Mouse (Mus musculus) neural tube, embryonic 15.5 days (tissue): ENCODE data around the gene Lmtk2. TPM values are rescaled to one million over a fixed set of nuclear protein-coding genes. Genes with fewer than 3 reads are reported as not detected.
A peak's percentile ranks its signal among the peaks of the same experiment; 100 is the strongest.

Experiments used
- ATAC-seq: fragments of 200-750 bp; cut with Nextera tagmentation; 2 replicates; pipeline ENCODE4 v1.8.0; 2017; ENCODE audit warnings: mild to moderate bottlenecking, moderate TSS enrichment, moderate library complexity; ENCODE audit not compliant: low FRiP score
- H3K27ac ChIP-seq: fragments of 300-500 bp; sonication (generic); replicated peaks from 2 replicates; pipeline ENCODE4 v1.5.1; 2015; ENCODE audit warnings: mild to moderate bottlenecking, inconsistent platforms
- H3K27me3 ChIP-seq: fragments of 300-500 bp; sonication (generic); replicated peaks from 2 replicates; pipeline ENCODE4 v1.6.1; 2015; ENCODE audit warnings: inconsistent platforms
- H3K36me3 ChIP-seq: fragments of 300-500 bp; sonication (generic); 2 replicates; pipeline ENCODE4 v1.6.1; 2015; ENCODE audit warnings: inconsistent platforms
- H3K4me1 ChIP-seq: fragments of 300-500 bp; sonication (generic); 2 replicates; pipeline ENCODE4 v1.6.1; 2015; ENCODE audit warnings: inconsistent platforms
- H3K4me2 ChIP-seq: fragments of 300-500 bp; sonication (generic); 2 replicates; pipeline ENCODE4 v1.6.1; 2015; ENCODE audit warnings: inconsistent platforms, mild to moderate bottlenecking, moderate library complexity
- H3K4me3 ChIP-seq: fragments of 300-500 bp; sonication (generic); replicated peaks from 2 replicates; pipeline ENCODE4 v1.5.1; 2015; ENCODE audit warnings: mild to moderate bottlenecking, inconsistent platforms
- H3K9ac ChIP-seq: fragments of 300-500 bp; sonication (generic); replicated peaks from 2 replicates; pipeline ENCODE4 v1.6.1; 2015; ENCODE audit warnings: mild to moderate bottlenecking, inconsistent platforms
- H3K9me3 ChIP-seq: fragments of 300-500 bp; sonication (generic); replicated peaks from 2 replicates; pipeline ENCODE4 v1.6.1; 2016; ENCODE audit warnings: inconsistent platforms
- WGBS: fragments of 180-500 bp; shearing (Covaris S2); methylation state at CpG from one replicate; pipeline ENCODE4 v1.1.7; 2015; ENCODE audit warnings: mixed read lengths; 5-methylcytosine and 5-hydroxymethylcytosine counted together
- polyA plus RNA-seq: library from polyadenylated mRNA; unstranded; fragments of >200 nt; fragmentation: Nextera tagmentation; extraction: Ambion mirVana; gene quantifications from 2 replicates; pipeline ENCODE4 v1.2.1, GENCODE M21; 2015

Gene Lmtk2
- polyA plus RNA-seq, 1 experiment from 2014 or later: 9.4 TPM

- H3K36me3 ChIP-seq: no peaks in the 10 kb centered on the region
- no peak for ATAC-seq
Observed at GRCm38 (mm10) chr5:144112574-144113438, 12.6 kb downstream of the Lmtk2 start.

DNA sequence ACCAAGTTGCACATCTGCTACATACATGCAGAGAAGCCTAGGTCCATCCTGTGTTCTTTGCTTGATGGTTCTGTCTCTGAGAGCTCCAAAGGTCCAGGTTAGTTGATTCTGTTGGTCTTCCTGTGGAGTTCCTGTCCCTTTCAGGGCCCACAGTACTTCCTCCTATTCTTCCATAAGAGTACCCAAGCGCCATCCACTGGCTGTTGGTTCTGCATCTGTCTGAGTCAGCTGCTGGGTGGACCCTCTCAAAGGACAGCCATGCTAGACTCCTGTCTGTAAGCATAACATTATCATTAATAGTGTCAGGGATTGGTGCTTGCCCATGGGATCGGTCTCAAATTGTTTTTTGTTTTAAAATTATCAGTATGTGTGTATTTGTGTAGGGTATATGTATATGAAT, 13.8 kb downstream of the Lmtk2 start:
- Histone ChIP-seq H3K9me3 (no peaks in the 10 kb centered on the region), H3K4me1 (peaks cover 7% of the 10 kb centered on the region), H3K4me3 (no peak overlapping the region), H3K27me3 (no peaks in the 10 kb centered on the region), H3K4me2 (no peak overlapping the region), H3K36me3 (no peaks in the 10 kb centered on the region), H3K9ac (no peak overlapping the region), H3K27ac (no peak overlapping the region)
- no peak for ATAC-seq
- 86% methylated on average over 2 of the region's 2 CpGs for WGBS

More at GRCm38 (mm10) chr5:144112574-144113438, 12.6 kb downstream of the Lmtk2 start:
- Histone ChIP-seq H3K4me3 (no peak overlapping the region), H3K9ac (no peak overlapping the region), H3K9me3 (no peaks in the 10 kb centered on the region), H3K27ac (peak overlapping the region; percentile 68), H3K4me1 (peaks cover 7% of the 10 kb centered on the region), H3K4me2 (no peak overlapping the region), H3K27me3 (no peaks in the 10 kb centered on the region)
- WGBS: 36% methylated on average over 10 of the region's 11 CpGs

GRCm38 (mm10) chr5:144114970-144115627, 14.9 kb downstream of the Lmtk2 start:
- no peak overlapping the region for H3K27ac ChIP-seq
- no peak for ATAC-seq
- H3K4me2 ChIP-seq: no peak overlapping the region
- no peaks in the 10 kb centered on the region for H3K36me3 ChIP-seq
- H3K4me3 ChIP-seq: no peak overlapping the region
- no peak overlapping the region for H3K9ac ChIP-seq
- no peaks in the 10 kb centered on the region for H3K9me3 ChIP-seq
- peaks cover 11% of the 10 kb centered on the region for H3K4me1 ChIP-seq
- H3K27me3 ChIP-seq: no peaks in the 10 kb centered on the region
- 78% methylated on average over 5 of the region's 5 CpGs for WGBS

DNA sequence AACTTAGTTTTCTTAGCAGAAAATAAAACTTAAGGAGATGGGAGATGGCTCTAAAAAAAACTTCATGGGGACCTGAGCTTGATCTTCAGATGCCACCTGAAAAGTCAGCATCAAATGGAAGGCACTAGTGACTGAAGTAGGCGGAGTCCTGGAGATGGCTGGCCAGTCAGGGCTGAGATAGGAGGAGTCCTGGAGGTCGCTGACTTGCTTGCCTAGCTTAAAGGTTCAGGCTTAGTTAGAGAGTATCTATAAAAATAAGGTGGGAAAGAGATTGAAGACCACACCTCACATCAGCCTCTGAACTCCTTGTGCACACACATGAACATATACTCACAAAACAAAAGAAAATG, 15.4 kb downstream of the Lmtk2 start:
- H3K9ac ChIP-seq: no peak overlapping the region
- peaks cover 11% of the 10 kb centered on the region for H3K4me1 ChIP-seq
- H3K9me3 ChIP-seq: no peaks in the 10 kb centered on the region
- no peak for ATAC-seq
- 74% methylated on average over 2 of the region's 2 CpGs for WGBS
- H3K4me2 ChIP-seq: no peak overlapping the region
- no peaks in the 10 kb centered on the region for H3K36me3 ChIP-seq
- no peak overlapping the region for H3K4me3 ChIP-seq
- H3K27ac ChIP-seq: no peak overlapping the region
- H3K27me3 ChIP-seq: no peaks in the 10 kb centered on the region

GRCm38 (mm10) chr5:144118271-144118670, 18.0 kb downstream of the Lmtk2 start:
- Histone ChIP-seq H3K27ac (no peak overlapping the region), H3K4me3 (no peak overlapping the region), H3K9me3 (no peaks in the 10 kb centered on the region), H3K27me3 (no peaks in the 10 kb centered on the region), H3K4me1 (0 out of 2 replicates have a peak, but pooled peaks cover 4% of the 10 kb centered on the region), H3K4me2 (no peak overlapping the region), H3K36me3 (no peaks in the 10 kb centered on the region), H3K9ac (no peak overlapping the region)
- ATAC-seq: no peak
- 98% methylated on average over 4 of the region's 4 CpGs for WGBS

DNA sequence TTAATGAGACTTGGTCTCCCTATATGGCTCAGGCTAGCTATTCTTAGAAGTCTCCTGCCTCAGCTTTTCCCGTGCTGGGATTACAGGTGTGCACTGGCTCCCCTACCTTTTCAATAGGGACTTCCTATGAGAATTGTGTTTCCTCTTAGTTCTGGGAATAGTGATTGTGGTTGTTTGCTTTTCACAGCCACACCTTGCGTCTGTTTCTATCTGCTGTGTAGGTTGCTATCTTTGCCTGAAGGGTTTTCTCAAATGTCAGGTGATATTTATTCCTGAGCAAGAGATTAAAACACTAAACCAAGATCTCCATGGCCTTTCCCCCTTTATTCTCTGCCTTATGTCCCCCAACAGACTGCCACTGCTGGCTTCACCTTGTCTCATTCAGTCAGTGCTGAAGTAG, 19.1 kb downstream of the Lmtk2 start:
- Histone ChIP-seq H3K36me3 (no peaks in the 10 kb centered on the region), H3K9ac (no peak overlapping the region), H3K4me2 (no peak overlapping the region), H3K4me3 (no peak overlapping the region), H3K27ac (no peak overlapping the region), H3K9me3 (no peaks in the 10 kb centered on the region), H3K4me1 (0 out of 2 replicates have a peak, but pooled peaks cover 7% of the 10 kb centered on the region), H3K27me3 (no peaks in the 10 kb centered on the region)
- ATAC-seq: no peak
- WGBS: 91% methylated on average over 2 of the region's 2 CpGs

DNA sequence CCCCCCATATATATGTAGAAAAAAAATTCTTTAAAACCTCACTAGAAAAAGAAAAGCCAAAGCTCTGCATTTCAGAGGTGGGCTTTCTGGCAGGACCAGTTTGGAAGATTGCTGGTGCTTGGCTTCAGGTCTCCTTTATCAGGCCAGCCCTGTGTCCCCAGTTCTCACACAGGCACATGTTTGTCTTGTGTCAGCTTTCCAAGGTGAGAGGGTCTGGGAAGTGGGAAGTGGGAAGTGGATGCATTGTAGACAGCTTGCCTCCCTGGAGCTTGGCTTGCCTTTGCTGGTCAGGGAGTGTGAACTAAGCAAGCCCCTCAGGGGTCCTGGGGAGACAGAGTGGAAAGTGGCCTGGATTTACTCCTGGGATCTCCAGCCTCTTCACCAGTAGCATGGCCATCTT, 21.3 kb downstream of the Lmtk2 start:
- H3K9ac ChIP-seq: no peak overlapping the region

DNA sequence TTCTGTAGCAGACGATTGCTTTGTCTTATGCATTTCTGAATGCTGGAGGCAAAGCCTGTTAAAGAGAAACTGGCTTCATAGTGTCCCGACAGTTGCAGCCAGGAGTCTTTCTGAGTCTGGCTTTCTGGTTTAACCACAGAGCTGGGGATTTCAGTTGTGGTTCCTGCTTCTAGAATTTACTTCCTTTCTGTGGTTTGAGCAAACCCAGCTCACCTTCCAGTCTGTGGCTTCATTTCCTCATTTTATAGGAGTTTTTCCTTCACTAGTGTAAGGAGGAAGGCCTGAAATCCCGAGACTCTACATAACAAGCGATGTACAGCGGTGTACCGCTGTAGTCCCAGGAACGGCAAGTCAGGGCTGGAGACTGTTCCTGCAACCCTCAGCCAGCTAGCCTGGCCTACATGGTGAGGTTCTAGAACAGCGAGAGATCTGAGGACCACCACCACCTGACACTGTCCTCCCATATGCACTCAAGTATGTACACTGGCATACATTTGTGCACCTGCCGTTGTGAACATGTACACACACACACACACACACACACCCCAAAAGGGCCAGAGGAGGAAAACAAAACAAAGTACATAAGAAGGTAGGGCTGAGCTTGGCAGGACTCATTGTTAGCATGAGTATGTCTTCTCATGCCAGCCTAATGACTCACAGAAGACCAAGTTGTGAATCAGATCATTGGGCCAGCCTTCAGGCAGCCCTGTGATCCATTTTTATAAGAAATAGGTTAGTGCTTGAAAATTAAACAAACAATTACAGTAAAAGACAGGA, 25.9 kb downstream of the Lmtk2 start:
- WGBS: 83% methylated on average over 9 of the region's 9 CpGs
- H3K4me2 ChIP-seq: no peak overlapping the region
- H3K27ac ChIP-seq: no peak overlapping the region
- no peaks in the 10 kb centered on the region for H3K27me3 ChIP-seq
- no peaks in the 10 kb centered on the region for H3K36me3 ChIP-seq
- no peak overlapping the region for H3K9ac ChIP-seq
- peaks cover 21% of the 10 kb centered on the region for H3K4me1 ChIP-seq
- H3K4me3 ChIP-seq: no peak overlapping the region
- no peaks in the 10 kb centered on the region for H3K9me3 ChIP-seq
- no peak for ATAC-seq

More for the DNA sequence above, 21.3 kb downstream of the Lmtk2 start:
- no peaks in the 10 kb centered on the region for H3K9me3 ChIP-seq
- ATAC-seq: no peak
- no peak overlapping the region for H3K4me2 ChIP-seq
- H3K4me3 ChIP-seq: no peak overlapping the region
- H3K36me3 ChIP-seq: no peaks in the 10 kb centered on the region
- H3K27ac ChIP-seq: no peak overlapping the region
- no peaks in the 10 kb centered on the region for H3K27me3 ChIP-seq
- H3K4me1 ChIP-seq: peaks cover 23% of the 10 kb centered on the region

DNA sequence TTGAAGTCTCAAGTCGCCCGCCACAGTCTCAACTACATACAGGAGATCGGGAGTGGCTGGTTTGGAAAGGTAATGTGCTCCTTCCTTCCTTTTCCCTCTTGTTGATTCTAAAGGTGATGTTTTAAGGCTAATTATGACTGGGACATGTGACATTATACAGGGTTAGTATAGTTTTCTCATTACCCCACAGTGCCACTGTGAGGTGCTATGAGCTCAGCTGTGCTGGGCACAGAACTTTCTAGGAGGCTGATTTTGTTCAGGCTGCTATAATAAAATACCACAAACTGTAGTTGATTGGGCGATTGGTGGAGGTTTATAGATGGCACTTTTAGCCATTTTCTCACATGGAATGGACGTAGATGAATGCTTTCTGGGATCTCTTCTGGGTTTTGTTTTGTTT, 43.3 kb downstream of the Lmtk2 start:
- Histone ChIP-seq H3K4me2 (no peak overlapping the region), H3K36me3 (peaks cover 39% of the 10 kb centered on the region), H3K27ac (no peak overlapping the region), H3K4me3 (no peak overlapping the region), H3K9me3 (no peaks in the 10 kb centered on the region), H3K9ac (no peak overlapping the region), H3K27me3 (no peaks in the 10 kb centered on the region), H3K4me1 (no peaks in the 10 kb centered on the region)
- ATAC-seq: no peak
- WGBS: 93% methylated on average over 5 of the region's 5 CpGs

DNA sequence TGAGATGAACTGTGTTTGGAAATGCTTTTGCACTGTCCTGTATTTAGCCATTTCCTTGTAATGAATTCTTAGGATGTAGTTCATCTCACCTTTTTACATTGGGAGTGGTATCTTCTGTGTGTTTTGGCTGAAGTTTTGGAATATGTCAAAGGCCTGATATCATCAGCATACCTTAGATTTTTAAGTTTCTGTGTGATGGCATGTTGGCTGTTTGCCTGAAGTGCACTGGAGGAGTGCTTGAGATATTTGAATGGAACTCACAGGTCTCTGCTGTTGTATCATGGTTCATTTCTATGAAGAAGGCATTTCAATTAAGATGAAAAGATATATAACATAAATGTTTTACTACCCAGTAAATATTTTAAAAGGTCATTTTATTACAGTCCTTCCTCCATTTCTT, 46.7 kb downstream of the Lmtk2 start:
- Histone ChIP-seq H3K9ac (no peak overlapping the region), H3K36me3 (peaks cover 53% of the 10 kb centered on the region), H3K4me3 (no peak overlapping the region), H3K27ac (no peak overlapping the region), H3K4me1 (no peaks in the 10 kb centered on the region), H3K9me3 (no peaks in the 10 kb centered on the region), H3K27me3 (no peaks in the 10 kb centered on the region), H3K4me2 (no peak overlapping the region)
- ATAC-seq: no peak

DNA sequence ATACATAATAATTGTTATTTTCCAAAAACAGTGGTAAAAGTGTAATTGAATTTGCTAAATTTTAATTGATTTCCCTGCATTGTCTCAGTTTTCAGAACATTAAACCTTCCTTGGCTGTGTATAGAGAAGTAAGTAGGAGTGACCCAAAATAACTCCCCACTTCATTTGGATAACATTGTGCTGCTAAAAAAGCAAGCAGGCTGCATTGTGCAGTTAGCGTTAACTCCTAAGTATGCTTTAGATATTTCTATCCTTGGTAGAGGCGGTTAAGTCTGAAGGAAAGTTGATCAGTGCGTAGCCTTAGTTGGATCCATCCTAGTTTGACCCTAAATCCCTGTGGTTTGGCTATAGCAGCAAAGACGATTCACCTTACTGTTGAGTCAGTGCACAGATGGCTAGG, 49.3 kb downstream of the Lmtk2 start:
- H3K36me3 ChIP-seq: peaks cover 49% of the 10 kb centered on the region
- 94% methylated on average over 4 of the region's 4 CpGs for WGBS
- ATAC-seq: no peak

More for the DNA sequence above, 49.3 kb downstream of the Lmtk2 start:
- Histone ChIP-seq H3K9ac (no peak overlapping the region), H3K4me3 (no peak overlapping the region), H3K4me2 (no peak overlapping the region), H3K27me3 (no peaks in the 10 kb centered on the region), H3K27ac (no peak overlapping the region), H3K4me1 (no peaks in the 10 kb centered on the region), H3K9me3 (no peaks in the 10 kb centered on the region)
